Mouse (Mus musculus) embryonic facial prominence, embryonic 15.5 days (tissue): Measurements from ENCODE around the gene Cngb1. TPM values are rescaled to one million over a fixed set of nuclear protein-coding genes. Genes with fewer than 3 reads are reported as not detected.

ENCODE experiments used
- ATAC-seq: fragments of 200-750 bp; cut with Nextera tagmentation; 2 replicates; pipeline ENCODE4 v1.8.0; 2017; ENCODE audit warnings: low read depth, moderate TSS enrichment; ENCODE audit not compliant: insufficient number of reproducible peaks, low FRiP score, low TSS enrichment
- H3K27ac ChIP-seq: fragments of 300-500 bp; sonication (generic); replicated peaks from 2 replicates; pipeline ENCODE4 v1.5.1; 2015; ENCODE audit warnings: mild to moderate bottlenecking, inconsistent platforms
- H3K27me3 ChIP-seq: fragments of 300-500 bp; sonication (generic); 2 replicates; pipeline ENCODE4 v1.6.1; 2015; ENCODE audit warnings: inconsistent platforms
- H3K36me3 ChIP-seq: fragments of 300-500 bp; sonication (generic); 2 replicates; pipeline ENCODE4 v1.6.1; 2015; ENCODE audit warnings: mild to moderate bottlenecking, inconsistent platforms
- H3K4me1 ChIP-seq: fragments of 300-500 bp; sonication (generic); 2 replicates; pipeline ENCODE4 v1.6.1; 2015; ENCODE audit warnings: inconsistent platforms
- H3K4me2 ChIP-seq: fragments of 300-500 bp; sonication (generic); replicated peaks from 2 replicates; pipeline ENCODE4 v1.6.1; 2015; ENCODE audit warnings: mild to moderate bottlenecking, inconsistent platforms
- H3K4me3 ChIP-seq: fragments of 300-500 bp; sonication (generic); replicated peaks from 2 replicates; pipeline ENCODE4 v1.5.1; 2015; ENCODE audit warnings: mild to moderate bottlenecking, inconsistent platforms
- H3K9ac ChIP-seq: fragments of 300-500 bp; sonication (generic); 2 replicates; pipeline ENCODE4 v1.6.1; 2015; ENCODE audit warnings: inconsistent platforms
- H3K9me3 ChIP-seq: fragments of 300-500 bp; sonication (generic); replicated peaks from 2 replicates; pipeline ENCODE4 v1.6.1; 2016; ENCODE audit warnings: inconsistent platforms
- WGBS: fragments of 180-500 bp; shearing (Covaris S2); methylation state at CpG from one replicate; pipeline ENCODE4 v1.1.7; 2015; 5-methylcytosine and 5-hydroxymethylcytosine counted together
- polyA plus RNA-seq: library from polyadenylated mRNA; unstranded; fragments of >200 nt; fragmentation: Nextera tagmentation; extraction: Ambion mirVana; gene quantifications from 2 replicates; pipeline ENCODE4 v1.2.1, GENCODE M21; 2015

Cngb1 gene
- polyA plus RNA-seq, 1 experiment from 2014 or later: 0.94 TPM

GRCm38 (mm10) chr8:95336363-95336762 is 30.0 kb upstream of the Cngb1 start:
- H3K27ac ChIP-seq: no peak overlapping the region
- peaks cover 47% of the 10 kb centered on the region for H3K36me3 ChIP-seq
- no peaks in the 10 kb centered on the region for H3K9me3 ChIP-seq
- H3K4me2 ChIP-seq: no peak overlapping the region
- no peak overlapping the region for H3K9ac ChIP-seq
- no peak overlapping the region for H3K4me3 ChIP-seq
- no peaks in the 10 kb centered on the region for H3K27me3 ChIP-seq
- peaks cover 11% of the 10 kb centered on the region; the same call in 1 of the 2 replicates for H3K4me1 ChIP-seq
- no peak for ATAC-seq

GRCm38 (mm10) chr8:95335706-95336105 is 29.3 kb upstream of the Cngb1 start:
- 84% methylated on average over 1 of the region's 1 CpGs for WGBS
- Histone ChIP-seq H3K36me3 (peaks cover 42% of the 10 kb centered on the region), H3K27me3 (no peaks in the 10 kb centered on the region), H3K9ac (no peak overlapping the region), H3K9me3 (no peaks in the 10 kb centered on the region), H3K4me3 (no peak overlapping the region), H3K4me1 (peaks cover 14% of the 10 kb centered on the region), H3K4me2 (no peak overlapping the region), H3K27ac (no peak overlapping the region)
- ATAC-seq: no peak

- WGBS: 19% methylated on average over 21 of the region's 21 CpGs
- Histone ChIP-seq H3K9ac (peak overlapping the region; percentile 54), H3K27ac (peak overlapping the region; percentile 98), H3K4me2 (peak overlapping the region; percentile 80), H3K4me3 (peak overlapping the region; percentile 85), H3K9me3 (no peaks in the 10 kb centered on the region), H3K27me3 (no peaks in the 10 kb centered on the region), H3K4me1 (peaks cover 28% of the 10 kb centered on the region), H3K36me3 (peaks cover 34% of the 10 kb centered on the region)
- ATAC-seq: no peak
These were observed 26.2 kb upstream of the Cngb1 start for GRCm38 (mm10) chr8:95332437-95333199.

- peaks cover 39% of the 10 kb centered on the region for H3K36me3 ChIP-seq
- peak within 1 kb of the TSS; percentile 78 for H3K9ac ChIP-seq
- peak within 1 kb of the TSS; percentile 80 for H3K4me2 ChIP-seq
- H3K4me1 ChIP-seq: peaks cover 28% of the 10 kb centered on the region
- no peaks in the 10 kb centered on the region for H3K27me3 ChIP-seq
- ATAC-seq: peak; percentile 95
- H3K27ac ChIP-seq: peak within 1 kb of the TSS; percentile 98
- no peaks in the 10 kb centered on the region for H3K9me3 ChIP-seq
- H3K4me3 ChIP-seq: peak within 1 kb of the TSS; percentile 85
- under 1% methylated on average over 79 of the region's 80 CpGs for WGBS
These were observed 25.5 kb upstream of the Cngb1 start, which contains the start of the genes Zfp319 and Usb1 for GRCm38 (mm10) chr8:95331720-95332436. Gene Zfp319, minus strand, starts transcription at chr8:95331950. Gene Usb1, plus strand, starts transcription at chr8:95332284.

- H3K4me2 ChIP-seq: peak overlapping the region; percentile 80
- peak overlapping the region; percentile 85 for H3K4me3 ChIP-seq
- H3K4me1 ChIP-seq: peaks cover 28% of the 10 kb centered on the region
- H3K36me3 ChIP-seq: peaks cover 45% of the 10 kb centered on the region
- under 1% methylated on average over 38 of the region's 38 CpGs for WGBS
- H3K9ac ChIP-seq: peak overlapping the region; percentile 78
- H3K9me3 ChIP-seq: no peaks in the 10 kb centered on the region
- peak overlapping the region; percentile 98 for H3K27ac ChIP-seq
- ATAC-seq: peak; percentile 51
- H3K27me3 ChIP-seq: no peaks in the 10 kb centered on the region
These were observed 24.9 kb upstream of the Cngb1 start for GRCm38 (mm10) chr8:95331156-95331719.

GRCm38 (mm10) chr8:95330367-95330766 is 24.0 kb upstream of the Cngb1 start:
- H3K4me1 ChIP-seq: peaks cover 28% of the 10 kb centered on the region
- no peaks in the 10 kb centered on the region for H3K9me3 ChIP-seq
- H3K27ac ChIP-seq: no peak overlapping the region
- H3K27me3 ChIP-seq: no peaks in the 10 kb centered on the region
- ATAC-seq: no peak
- WGBS: 44% methylated on average over 1 of the region's 1 CpGs
- peak overlapping the region; percentile 78 for H3K9ac ChIP-seq
- H3K36me3 ChIP-seq: peaks cover 53% of the 10 kb centered on the region
- H3K4me2 ChIP-seq: peak overlapping the region; percentile 80
- peak overlapping the region; percentile 85 for H3K4me3 ChIP-seq

GRCm38 (mm10) chr8:95327866-95328465 is 21.6 kb upstream of the Cngb1 start:
- no peaks in the 10 kb centered on the region for H3K27me3 ChIP-seq
- no peak overlapping the region for H3K9ac ChIP-seq
- no peak overlapping the region for H3K27ac ChIP-seq
- no peak for ATAC-seq
- H3K4me3 ChIP-seq: no peak overlapping the region
- WGBS: 89% methylated on average over 46 of the region's 46 CpGs
- no peak overlapping the region for H3K4me2 ChIP-seq
- peaks cover 54% of the 10 kb centered on the region for H3K36me3 ChIP-seq
- peaks cover 23% of the 10 kb centered on the region for H3K4me1 ChIP-seq
- H3K9me3 ChIP-seq: no peaks in the 10 kb centered on the region

- 82% methylated on average over 5 of the region's 5 CpGs for WGBS
- Histone ChIP-seq H3K4me1 (peaks cover 17% of the 10 kb centered on the region), H3K9ac (no peak overlapping the region), H3K4me3 (no peak overlapping the region), H3K4me2 (no peak overlapping the region), H3K36me3 (peaks cover 54% of the 10 kb centered on the region), H3K9me3 (no peaks in the 10 kb centered on the region), H3K27ac (no peak overlapping the region), H3K27me3 (no peaks in the 10 kb centered on the region)
- no peak for ATAC-seq
These were observed 20.4 kb upstream of the Cngb1 start for GRCm38 (mm10) chr8:95326822-95327221.

- Histone ChIP-seq H3K27ac (no peak overlapping the region), H3K4me2 (no peak overlapping the region), H3K27me3 (no peaks in the 10 kb centered on the region), H3K36me3 (peaks cover 54% of the 10 kb centered on the region), H3K9me3 (no peaks in the 10 kb centered on the region), H3K4me1 (peaks cover 20% of the 10 kb centered on the region), H3K9ac (no peak overlapping the region), H3K4me3 (no peak overlapping the region)
- 47% methylated on average over 5 of the region's 5 CpGs for WGBS
- ATAC-seq: no peak
These were observed 18.3 kb upstream of the Cngb1 start for GRCm38 (mm10) chr8:95324646-95325045.

GRCm38 (mm10) chr8:95323201-95323600 is 16.8 kb upstream of the Cngb1 start:
- Histone ChIP-seq H3K9me3 (no peaks in the 10 kb centered on the region), H3K4me1 (peaks cover 16% of the 10 kb centered on the region), H3K27ac (no peak overlapping the region), H3K4me3 (no peak overlapping the region), H3K9ac (no peak overlapping the region), H3K4me2 (no peak overlapping the region), H3K36me3 (peaks cover 39% of the 10 kb centered on the region), H3K27me3 (no peaks in the 10 kb centered on the region)
- ATAC-seq: no peak
- 85% methylated on average over 3 of the region's 3 CpGs for WGBS
